In genomic region chr9:89738295-89738694, GRCm38 (mm10) we compare ENCODE assay signal across 11 mouse cellular contexts. TPM values are rescaled to one million over a fixed set of nuclear protein-coding genes. Genes with fewer than 3 reads are reported as not detected.
A peak's percentile ranks its signal among the peaks of the same experiment; 100 is the strongest.
DNase-seq lines count a peak whose midpoint lies in the region; ATAC-seq lines count a peak whose summit lies in the region.
"Had no signal": no experiment of that assay in that cellular context is flagged by ENCODE, and none has a peak within 500 bp of the region (broad histone marks: within the 10 kb centered on the region; RNA-seq: fewer than 3 reads in every experiment).

Gene Ankrd34c, minus strand, starts transcription at chr9:89738475.

- no peak within 1 kb of the TSS for H3K4me3 ChIP-seq in forebrain, embryonic 11.5 days (ENCODE audit: low read depth, low read length)
- H3K4me3 ChIP-seq in neural tube, embryonic 12.5 days, result no peak within 1 kb of the TSS

- intact Hi-C loops in heart, postnatal 10 days (cut with DNase I), result no loop called here

- H3K27me3 ChIP-seq in forebrain, embryonic 11.5 days (ENCODE audit: control insufficient read depth, insufficient read depth, low read length), result peaks cover 6% of the 10 kb centered on the region; the same call in 1 of the 2 replicates
- peaks cover 21% of the 10 kb centered on the region for H3K27me3 ChIP-seq in neural tube, embryonic 12.5 days (replicated peaks)

- 0 out of 2 replicates have a peak, but pooled peaks have one; percentile 15 for ATAC-seq in forebrain, embryonic 11.5 days (replicated peaks; ENCODE audit: low FRiP score)
- no peak for ATAC-seq in neural tube, embryonic 12.5 days (ENCODE audit: low FRiP score, low read depth)
- ATAC-seq: inflammation-experienced regulatory T-cells, adult 6 months had no signal

- H3K9ac ChIP-seq in forebrain, embryonic 11.5 days (ENCODE audit: low read length), result no peak within 1 kb of the TSS
- H3K9ac ChIP-seq in neural tube, embryonic 12.5 days, result no peak within 1 kb of the TSS

- peak; percentile 78 for DNase-seq in brain, adult 2 months (ENCODE audit: low read depth, low spot score)
- DNase-seq in forebrain, embryonic 11.5 days (ENCODE audit: low spot score), result peak; percentile 53
- peak; percentile 28 for DNase-seq in left cerebral cortex, adult 11 months (ENCODE audit: low spot score)
- no peak for DNase-seq in heart, postnatal 10 days
- no peak for DNase-seq in lung, postnatal 4 days
- no peak for DNase-seq in gastrocnemius, postnatal 25 days

- WGBS in forebrain, embryonic 11.5 days, result 4% methylated on average over 8 of the region's 8 CpGs
- WGBS in neural tube, embryonic 12.5 days, result 3% methylated on average over 8 of the region's 8 CpGs

- peak within 1 kb of the TSS; percentile 21; the same call in 1 of the 2 replicates for H3K4me2 ChIP-seq in forebrain, embryonic 11.5 days (ENCODE audit: low read depth, low read length, severe bottlenecking)
- peak within 1 kb of the TSS; percentile 30; the same call in 1 of the 2 replicates for H3K4me2 ChIP-seq in neural tube, embryonic 12.5 days (replicated peaks)

- no peak within 1 kb of the TSS for H3K27ac ChIP-seq in forebrain, embryonic 11.5 days (ENCODE audit: low read depth, low read length)
- no peak within 1 kb of the TSS for H3K27ac ChIP-seq in neural tube, embryonic 12.5 days
- H3K27ac ChIP-seq: macrophage had no signal

- no peaks in the 10 kb centered on the region for H3K36me3 ChIP-seq in forebrain, embryonic 11.5 days (ENCODE audit: control insufficient read depth, insufficient read depth, low read length)
- no peaks in the 10 kb centered on the region for H3K36me3 ChIP-seq in neural tube, embryonic 12.5 days

- no peaks in the 10 kb centered on the region for H3K9me3 ChIP-seq in forebrain, embryonic 11.5 days (ENCODE audit: control insufficient read depth, low read length)
- H3K9me3 ChIP-seq in neural tube, embryonic 12.5 days, result no peaks in the 10 kb centered on the region

- no peaks in the 10 kb centered on the region; the same call in 1 of the 2 replicates for H3K4me1 ChIP-seq in forebrain, embryonic 11.5 days (replicated peaks; ENCODE audit: control insufficient read depth, insufficient read depth, low read length)
- H3K4me1 ChIP-seq in neural tube, embryonic 12.5 days, result no peaks in the 10 kb centered on the region

RNA-seq across cellular contexts. Expression of gene Ankrd34c, which starts in this region (rescaled TPM):
- not detected in 2 replicates for polyA plus RNA-seq in forebrain, embryonic 11.5 days (2014; fragmentation: Nextera tagmentation; extraction: Ambion mirVana)
- polyA plus RNA-seq in neural tube, embryonic 12.5 days (2016; fragmentation: Nextera tagmentation; extraction: Ambion mirVana), result not detected in 2 replicates
- not detected for total RNA-seq in heart, postnatal 10 days (2021)
- total RNA-seq in gastrocnemius, postnatal 25 days (2021), result not detected
- polyA plus RNA-seq: inflammation-experienced regulatory T-cells, adult 6 months; limb, embryonic 11.5 days; macrophage; small intestine, adult 2 months had no signal

Comparison
In these comparisons a context has a peak if more than half of its experiments do, and no peak if none do; other contexts are left out.
1. Peak in DNase-seq, ATAC-seq and H3K4me2 ChIP-seq in forebrain, embryonic 11.5 days; RNA of the gene not detected or under 1 TPM.
2. DNase-seq: peak in brain, adult 2 months (single experiment) and left cerebral cortex, adult 11 months (single experiment); none in heart, postnatal 10 days (0 of 2), lung, postnatal 4 days (0 of 2) and gastrocnemius, postnatal 25 days (single experiment).